Mouse (Mus musculus) neural tube, embryonic 15.5 days (tissue): ENCODE measurements at regions not wholly inside any gene's neighbourhood (a gene's known extent, or its start where the extent isn't known, plus 50 kb on each side); places are given as distances from the start of the nearest gene placed in this dataset.

Experiments
- ATAC-seq: fragments of 200-750 bp; cut with Nextera tagmentation; 2 replicates; pipeline ENCODE4 v1.8.0; 2017; ENCODE audit warnings: mild to moderate bottlenecking, moderate TSS enrichment, moderate library complexity; ENCODE audit not compliant: low FRiP score
- H3K27ac ChIP-seq: fragments of 300-500 bp; sonication (generic); replicated peaks from 2 replicates; pipeline ENCODE4 v1.5.1; 2015; ENCODE audit warnings: mild to moderate bottlenecking, inconsistent platforms
- H3K27me3 ChIP-seq: fragments of 300-500 bp; sonication (generic); replicated peaks from 2 replicates; pipeline ENCODE4 v1.6.1; 2015; ENCODE audit warnings: inconsistent platforms
- H3K36me3 ChIP-seq: fragments of 300-500 bp; sonication (generic); 2 replicates; pipeline ENCODE4 v1.6.1; 2015; ENCODE audit warnings: inconsistent platforms
- H3K4me1 ChIP-seq: fragments of 300-500 bp; sonication (generic); 2 replicates; pipeline ENCODE4 v1.6.1; 2015; ENCODE audit warnings: inconsistent platforms
- H3K4me2 ChIP-seq: fragments of 300-500 bp; sonication (generic); 2 replicates; pipeline ENCODE4 v1.6.1; 2015; ENCODE audit warnings: inconsistent platforms, mild to moderate bottlenecking, moderate library complexity
- H3K4me3 ChIP-seq: fragments of 300-500 bp; sonication (generic); replicated peaks from 2 replicates; pipeline ENCODE4 v1.5.1; 2015; ENCODE audit warnings: mild to moderate bottlenecking, inconsistent platforms
- H3K9ac ChIP-seq: fragments of 300-500 bp; sonication (generic); replicated peaks from 2 replicates; pipeline ENCODE4 v1.6.1; 2015; ENCODE audit warnings: mild to moderate bottlenecking, inconsistent platforms
- H3K9me3 ChIP-seq: fragments of 300-500 bp; sonication (generic); replicated peaks from 2 replicates; pipeline ENCODE4 v1.6.1; 2016; ENCODE audit warnings: inconsistent platforms
- WGBS: fragments of 180-500 bp; shearing (Covaris S2); methylation state at CpG from one replicate; pipeline ENCODE4 v1.1.7; 2015; ENCODE audit warnings: mixed read lengths; 5-methylcytosine and 5-hydroxymethylcytosine counted together

DNA sequence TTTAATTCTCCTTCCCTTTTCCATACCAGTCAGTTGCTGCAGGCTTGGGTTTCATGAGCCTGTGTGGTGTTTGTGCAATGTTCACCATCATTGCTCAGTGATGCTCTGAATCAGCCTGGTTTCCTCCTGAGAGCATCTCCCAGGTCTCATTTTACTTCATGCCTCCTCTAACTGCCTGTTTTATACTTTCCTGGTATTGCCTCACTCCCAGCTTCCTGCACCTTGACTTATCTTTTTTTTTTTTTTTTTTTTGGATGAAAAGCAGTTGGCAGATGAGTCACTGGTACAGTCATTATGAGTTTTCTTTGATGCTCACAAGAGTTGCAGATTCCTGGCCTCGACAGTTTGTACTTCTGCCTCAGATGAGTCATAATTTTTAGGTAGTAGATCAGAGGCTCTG is 81.5 kb upstream of the Tet2 start:
- H3K9ac ChIP-seq = no peak overlapping the region
- no peaks in the 10 kb centered on the region for H3K4me1 ChIP-seq
- no peak overlapping the region for H3K4me2 ChIP-seq
- H3K27me3 ChIP-seq = no peaks in the 10 kb centered on the region
- no peak for ATAC-seq
- no peak overlapping the region for H3K4me3 ChIP-seq
- no peaks in the 10 kb centered on the region for H3K36me3 ChIP-seq
- no peaks in the 10 kb centered on the region for H3K9me3 ChIP-seq
- H3K27ac ChIP-seq = no peak overlapping the region
- 68% methylated on average over 1 of the region's 1 CpGs for WGBS

GRCm38 (mm10) chr3:133627116-133627844 is 82.3 kb upstream of the Tet2 start:
- H3K27ac ChIP-seq = no peak overlapping the region
- H3K4me2 ChIP-seq = no peak overlapping the region
- WGBS = 87% methylated on average over 3 of the region's 3 CpGs
- no peaks in the 10 kb centered on the region for H3K4me1 ChIP-seq
- ATAC-seq = no peak
- H3K4me3 ChIP-seq = no peak overlapping the region
- no peaks in the 10 kb centered on the region for H3K9me3 ChIP-seq
- H3K9ac ChIP-seq = no peak overlapping the region
- H3K27me3 ChIP-seq = no peaks in the 10 kb centered on the region
- H3K36me3 ChIP-seq = no peaks in the 10 kb centered on the region

DNA sequence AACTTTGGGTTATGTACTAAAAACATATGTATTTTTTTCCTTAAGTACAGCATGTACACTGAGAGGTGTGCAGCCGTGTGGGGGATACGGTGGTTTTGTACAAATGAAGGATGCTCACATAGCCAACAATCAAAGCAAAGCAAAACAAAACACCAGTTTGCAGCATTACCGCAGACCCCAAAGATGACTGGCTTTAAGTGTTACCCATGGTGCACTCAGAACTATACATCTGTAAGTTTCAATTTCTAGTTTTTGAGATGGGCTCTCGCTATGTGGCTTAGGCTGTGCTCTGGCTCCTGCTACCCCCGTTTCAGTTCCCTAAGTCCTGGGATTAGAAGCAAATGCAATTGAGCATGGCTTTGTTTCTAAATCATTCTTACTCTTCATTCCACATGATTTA is 89.4 kb upstream of the Tet2 start:
- Histone ChIP-seq H3K27ac (no peak overlapping the region), H3K4me3 (no peak overlapping the region), H3K9me3 (no peaks in the 10 kb centered on the region), H3K4me1 (no peaks in the 10 kb centered on the region), H3K9ac (no peak overlapping the region), H3K27me3 (no peaks in the 10 kb centered on the region), H3K36me3 (no peaks in the 10 kb centered on the region), H3K4me2 (no peak overlapping the region)
- ATAC-seq = no peak
- 95% methylated on average over 5 of the region's 5 CpGs for WGBS

DNA sequence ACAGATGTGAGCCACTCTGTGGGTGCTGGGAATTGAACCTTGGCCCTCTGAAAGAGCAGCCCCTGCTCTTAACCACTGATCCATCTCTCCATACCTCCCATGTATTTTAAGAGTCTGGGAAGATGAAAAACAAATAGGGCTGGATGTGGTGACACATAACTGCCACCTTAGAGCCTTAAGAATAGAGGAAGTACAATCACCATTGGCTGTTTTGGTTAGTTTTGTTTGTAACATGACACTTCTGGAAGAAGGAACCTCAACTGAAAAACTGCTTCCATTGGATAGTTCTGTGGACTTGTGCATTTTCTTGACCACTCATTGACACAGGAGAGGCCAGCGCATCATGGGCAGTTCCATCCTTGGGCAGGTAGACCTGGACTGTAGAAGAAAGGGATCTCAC is 100.7 kb upstream of the Tet2 start:
- no peak overlapping the region for H3K4me2 ChIP-seq
- no peaks in the 10 kb centered on the region for H3K9me3 ChIP-seq
- no peak overlapping the region for H3K9ac ChIP-seq
- no peaks in the 10 kb centered on the region for H3K36me3 ChIP-seq
- no peaks in the 10 kb centered on the region for H3K27me3 ChIP-seq
- ATAC-seq = no peak
- WGBS = 97% methylated on average over 1 of the region's 1 CpGs
- H3K27ac ChIP-seq = no peak overlapping the region
- no peaks in the 10 kb centered on the region; the same call in 1 of the 2 replicates for H3K4me1 ChIP-seq
- no peak overlapping the region for H3K4me3 ChIP-seq

- peak; percentile 53; the same call in 1 of the 2 replicates for ATAC-seq
- WGBS = 26% methylated on average over 6 of the region's 7 CpGs
- no peak overlapping the region for H3K9ac ChIP-seq
Measured at GRCm38 (mm10) chr3:133646449-133647059, 101.6 kb upstream of the Tet2 start.

DNA sequence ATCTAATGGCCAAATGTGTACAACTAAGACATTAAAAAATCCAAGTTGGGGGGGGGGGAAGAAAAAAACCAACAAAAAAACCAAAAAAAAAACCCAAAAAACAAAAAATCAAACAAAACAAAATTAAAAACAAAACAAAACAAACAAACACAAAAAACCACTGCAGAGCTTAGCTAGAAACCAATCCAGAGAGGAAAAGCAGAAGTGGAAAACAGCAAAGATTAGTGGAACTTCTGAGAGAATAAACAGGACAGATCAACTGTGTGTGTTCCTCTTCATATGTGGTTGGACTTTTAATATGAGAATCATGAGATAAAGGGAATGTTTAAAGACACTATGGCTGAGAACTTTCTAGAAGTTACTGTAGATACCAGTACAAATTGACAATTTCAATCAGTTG is 105.1 kb upstream of the Tet2 start:
- Histone ChIP-seq H3K27ac (no peak overlapping the region), H3K9ac (no peak overlapping the region), H3K4me1 (no peaks in the 10 kb centered on the region; the same call in 1 of the 2 replicates), H3K27me3 (no peaks in the 10 kb centered on the region), H3K9me3 (no peaks in the 10 kb centered on the region), H3K4me3 (no peak overlapping the region), H3K36me3 (no peaks in the 10 kb centered on the region), H3K4me2 (no peak overlapping the region)
- ATAC-seq = no peak

More at GRCm38 (mm10) chr3:133646449-133647059, 101.6 kb upstream of the Tet2 start:
- no peak overlapping the region for H3K4me3 ChIP-seq
- H3K27ac ChIP-seq = no peak overlapping the region
- H3K4me1 ChIP-seq = no peaks in the 10 kb centered on the region; the same call in 1 of the 2 replicates
- no peaks in the 10 kb centered on the region for H3K9me3 ChIP-seq
- no peaks in the 10 kb centered on the region for H3K36me3 ChIP-seq
- peak overlapping the region; percentile 22; the same call in 1 of the 2 replicates for H3K4me2 ChIP-seq
- H3K27me3 ChIP-seq = no peaks in the 10 kb centered on the region

- Histone ChIP-seq H3K4me1 (no peaks in the 10 kb centered on the region), H3K9ac (no peak overlapping the region), H3K27me3 (no peaks in the 10 kb centered on the region), H3K4me3 (no peak overlapping the region), H3K27ac (no peak overlapping the region), H3K4me2 (no peak overlapping the region), H3K9me3 (no peaks in the 10 kb centered on the region), H3K36me3 (no peaks in the 10 kb centered on the region)
- 85% methylated on average over 4 of the region's 4 CpGs for WGBS
- ATAC-seq = no peak
Measured at GRCm38 (mm10) chr3:133651996-133652395, 107.1 kb upstream of the Tet2 start.

GRCm38 (mm10) chr3:133659759-133660158 is 114.8 kb upstream of the Tet2 start:
- WGBS = 86% methylated on average over 8 of the region's 8 CpGs
- Histone ChIP-seq H3K9ac (no peak overlapping the region), H3K9me3 (no peaks in the 10 kb centered on the region), H3K27me3 (no peaks in the 10 kb centered on the region), H3K36me3 (no peaks in the 10 kb centered on the region), H3K4me2 (no peak overlapping the region), H3K4me1 (no peaks in the 10 kb centered on the region), H3K27ac (no peak overlapping the region), H3K4me3 (no peak overlapping the region)
- ATAC-seq = no peak

DNA sequence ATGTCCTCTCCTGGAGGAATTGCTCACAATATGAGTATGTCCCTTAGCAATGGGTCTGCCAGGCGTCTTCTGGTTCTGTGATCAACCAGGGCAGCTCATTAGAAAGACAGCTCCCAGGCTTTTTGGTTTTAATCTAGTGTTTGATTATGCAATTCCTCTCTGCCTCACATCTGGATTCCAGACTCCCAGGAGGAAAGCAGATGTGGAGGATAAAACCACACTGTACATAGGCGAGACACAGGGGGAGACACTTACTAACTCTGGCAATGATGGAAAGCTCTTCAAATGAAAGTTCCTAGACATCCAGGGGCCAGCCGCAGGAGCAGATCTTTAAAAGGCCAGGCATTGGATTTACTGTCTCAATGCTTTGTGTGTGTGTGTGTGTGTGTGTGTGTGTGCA is 116.4 kb upstream of the Tet2 start:
- H3K4me2 ChIP-seq = no peak overlapping the region
- H3K27me3 ChIP-seq = no peaks in the 10 kb centered on the region
- WGBS = 70% methylated on average over 3 of the region's 3 CpGs
- no peak for ATAC-seq
- H3K36me3 ChIP-seq = no peaks in the 10 kb centered on the region
- H3K9me3 ChIP-seq = no peaks in the 10 kb centered on the region
- no peak overlapping the region for H3K9ac ChIP-seq
- H3K27ac ChIP-seq = no peak overlapping the region
- no peaks in the 10 kb centered on the region for H3K4me1 ChIP-seq
- H3K4me3 ChIP-seq = no peak overlapping the region

- Histone ChIP-seq H3K4me2 (no peak overlapping the region), H3K27me3 (no peaks in the 10 kb centered on the region), H3K4me3 (no peak overlapping the region), H3K36me3 (no peaks in the 10 kb centered on the region), H3K4me1 (no peaks in the 10 kb centered on the region), H3K9me3 (no peaks in the 10 kb centered on the region), H3K27ac (no peak overlapping the region), H3K9ac (no peak overlapping the region)
- no peak for ATAC-seq
- 81% methylated on average over 3 of the region's 3 CpGs for WGBS
Measured at GRCm38 (mm10) chr3:133664914-133665313, 120.0 kb upstream of the Tet2 start.

DNA sequence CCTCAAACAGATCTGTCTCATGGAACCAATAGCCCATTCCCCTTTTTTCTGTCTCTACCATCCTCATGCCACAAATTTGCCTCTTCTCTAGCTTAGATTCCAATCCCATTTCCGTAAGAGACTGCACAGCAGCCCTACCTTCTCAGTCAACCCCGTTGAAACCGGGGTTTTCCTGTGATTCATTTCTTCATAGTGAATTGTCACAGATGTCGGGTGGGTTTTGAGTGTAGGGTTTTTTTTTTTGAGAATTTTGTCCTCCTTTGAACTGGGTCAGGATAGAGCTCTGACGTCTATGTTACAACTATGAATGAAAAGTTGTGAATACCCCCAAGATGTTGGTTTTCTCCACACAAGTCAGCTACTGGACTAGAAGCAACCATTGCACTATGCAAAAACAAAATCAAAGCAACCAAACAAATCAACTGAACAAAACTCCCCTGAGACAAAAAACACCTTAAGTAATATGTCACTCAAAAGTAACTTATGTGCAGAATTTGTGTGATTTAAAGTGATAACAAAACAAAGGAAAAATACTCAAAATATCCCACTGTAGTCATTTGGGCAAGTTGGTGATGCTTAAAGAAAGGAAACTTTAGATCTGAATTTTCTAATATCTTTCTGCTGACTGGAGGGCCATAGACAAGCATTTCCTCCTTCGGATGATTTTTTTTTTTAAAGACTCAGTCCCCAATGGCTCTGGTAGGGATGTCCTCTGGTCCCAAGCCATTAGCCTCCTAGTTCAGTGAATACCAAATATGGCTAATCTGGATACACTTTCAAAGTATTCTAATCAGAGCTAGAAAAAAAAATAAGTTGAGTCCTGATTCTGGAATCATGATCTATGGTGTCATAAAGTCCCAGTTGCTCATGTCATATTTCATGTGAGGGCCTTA is 120.7 kb upstream of the Tet2 start:
- Histone ChIP-seq H3K27ac (no peak overlapping the region), H3K36me3 (no peaks in the 10 kb centered on the region), H3K4me3 (no peak overlapping the region), H3K4me1 (no peaks in the 10 kb centered on the region), H3K27me3 (no peaks in the 10 kb centered on the region), H3K9me3 (no peaks in the 10 kb centered on the region), H3K9ac (no peak overlapping the region), H3K4me2 (no peak overlapping the region)
- no peak for ATAC-seq
- WGBS = 92% methylated on average over 6 of the region's 6 CpGs
